Mouse (Mus musculus) small intestine, adult 2 months (tissue): ENCODE measurements around the gene Ccn2. TPM values are rescaled to one million over a fixed set of nuclear protein-coding genes. Genes with fewer than 3 reads are reported as not detected.

Experiments used
- H3K27ac ChIP-seq: fragments of 200-500 bp; 2 replicates; pipeline ENCODE4 v1.5.1; 2012; ENCODE audit warnings: low read depth, low read length, control low read depth, inconsistent platforms; ENCODE audit not compliant: insufficient read depth
- H3K27me3 ChIP-seq: fragments of 200-500 bp; 2 replicates; pipeline ENCODE4 v1.6.1; 2012; ENCODE audit warnings: mild to moderate bottlenecking, moderate library complexity, low read length, inconsistent platforms; ENCODE audit not compliant: control insufficient read depth, insufficient read depth
- H3K36me3 ChIP-seq: fragments of 200-500 bp; 2 replicates; pipeline ENCODE4 v1.6.1; 2012; ENCODE audit warnings: mild to moderate bottlenecking, low read length, control low read depth, inconsistent platforms; ENCODE audit not compliant: control insufficient read depth, insufficient read depth
- H3K4me1 ChIP-seq: fragments of 200-500 bp; 2 replicates; pipeline ENCODE4 v1.6.1; 2012; ENCODE audit warnings: low read length, inconsistent platforms, mixed read lengths; ENCODE audit not compliant: control insufficient read depth, insufficient read depth, insufficient read length
- H3K4me3 ChIP-seq: fragments of 200-500 bp; 2 replicates; pipeline ENCODE4 v1.5.1; 2012; ENCODE audit warnings: low read depth, mild to moderate bottlenecking, control low read depth, inconsistent platforms, low read length, moderate library complexity
- CTCF ChIP-seq: fragments of 200-500 bp; IDR thresholded peaks from 2 replicates; pipeline ENCODE4 v1.5.1; 2012; ENCODE audit warnings: low read depth, mild to moderate bottlenecking, control low read depth, inconsistent platforms, low read length, moderate library complexity, mixed read lengths; ENCODE audit not compliant: insufficient replicate concordance, insufficient read length; ENCODE audit errors: extremely low read depth
- POLR2A ChIP-seq: fragments of 200-500 bp; IDR thresholded peaks from 2 replicates; pipeline ENCODE4 v1.6.1; 2012; ENCODE audit warnings: low read depth, mild to moderate bottlenecking, control low read depth, inconsistent platforms, low read length, moderate library complexity
- WGBS: fragments of 180-500 bp; shearing (Covaris S2); methylation state at CpG from one replicate; pipeline ENCODE4 v1.1.7; 2018; 5-methylcytosine and 5-hydroxymethylcytosine counted together
- polyA plus RNA-seq: library from polyadenylated mRNA; depleted of rRNA; stranded (reverse); fragments of >200 nt; gene quantifications from 2 replicates; pipeline ENCODE4 v1.2.3, GENCODE M21; 2012

The Ccn2 gene
- polyA plus RNA-seq, 1 experiment, result 19.5 TPM

GRCm38 (mm10) chr10:24592318-24592717, 2.9 kb upstream of the Ccn2 start:
- Histone ChIP-seq H3K4me1 (peaks cover 5% of the 10 kb centered on the region), H3K27ac (no peak overlapping the region), H3K27me3 (peaks cover 4% of the 10 kb centered on the region; the same call in 1 of the 2 replicates), H3K4me3 (no peak overlapping the region), H3K36me3 (no peaks in the 10 kb centered on the region)
- WGBS, result 12% methylated on average over 2 of the region's 2 CpGs
- TF ChIP-seq CTCF (no peak), POLR2A (no peak)

DNA sequence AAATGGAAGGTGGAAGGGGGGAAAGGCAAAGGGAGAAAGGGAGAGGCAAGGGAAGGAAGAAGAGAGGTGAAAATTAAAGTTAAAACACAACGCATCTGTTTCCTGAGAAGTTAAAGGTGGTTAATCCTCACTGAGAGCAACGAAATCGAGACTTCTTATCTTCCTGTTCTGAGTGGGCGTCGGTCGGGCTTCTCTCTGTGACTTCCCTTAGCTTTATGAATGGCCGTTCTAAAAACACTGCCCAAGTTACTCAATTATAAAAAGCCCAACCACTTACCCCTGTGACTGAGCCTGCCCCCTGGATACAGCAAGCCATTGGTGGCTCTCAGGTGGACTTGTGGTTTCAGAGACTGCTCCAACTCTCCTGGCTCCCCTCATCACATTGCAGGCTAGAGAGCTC, 2.3 kb upstream of the Ccn2 start:
- H3K27me3 ChIP-seq, result peaks cover 4% of the 10 kb centered on the region; the same call in 1 of the 2 replicates
- H3K36me3 ChIP-seq, result no peaks in the 10 kb centered on the region
- H3K4me1 ChIP-seq, result peaks cover 5% of the 10 kb centered on the region
- 41% methylated on average over 7 of the region's 7 CpGs for WGBS
- H3K4me3 ChIP-seq, result no peak overlapping the region
- no peak overlapping the region for H3K27ac ChIP-seq
- TF ChIP-seq POLR2A (no peak), CTCF (no peak)

- WGBS, result 87% methylated on average over 4 of the region's 4 CpGs
- Histone ChIP-seq H3K4me1 (peaks cover 5% of the 10 kb centered on the region), H3K36me3 (no peaks in the 10 kb centered on the region), H3K27ac (no peak overlapping the region), H3K4me3 (no peak overlapping the region), H3K27me3 (peaks cover 4% of the 10 kb centered on the region; the same call in 1 of the 2 replicates)
- TF ChIP-seq CTCF, result no peak
- no peak for TF ChIP-seq POLR2A
These were observed 1.7 kb upstream of the Ccn2 start for GRCm38 (mm10) chr10:24593556-24593955.

DNA sequence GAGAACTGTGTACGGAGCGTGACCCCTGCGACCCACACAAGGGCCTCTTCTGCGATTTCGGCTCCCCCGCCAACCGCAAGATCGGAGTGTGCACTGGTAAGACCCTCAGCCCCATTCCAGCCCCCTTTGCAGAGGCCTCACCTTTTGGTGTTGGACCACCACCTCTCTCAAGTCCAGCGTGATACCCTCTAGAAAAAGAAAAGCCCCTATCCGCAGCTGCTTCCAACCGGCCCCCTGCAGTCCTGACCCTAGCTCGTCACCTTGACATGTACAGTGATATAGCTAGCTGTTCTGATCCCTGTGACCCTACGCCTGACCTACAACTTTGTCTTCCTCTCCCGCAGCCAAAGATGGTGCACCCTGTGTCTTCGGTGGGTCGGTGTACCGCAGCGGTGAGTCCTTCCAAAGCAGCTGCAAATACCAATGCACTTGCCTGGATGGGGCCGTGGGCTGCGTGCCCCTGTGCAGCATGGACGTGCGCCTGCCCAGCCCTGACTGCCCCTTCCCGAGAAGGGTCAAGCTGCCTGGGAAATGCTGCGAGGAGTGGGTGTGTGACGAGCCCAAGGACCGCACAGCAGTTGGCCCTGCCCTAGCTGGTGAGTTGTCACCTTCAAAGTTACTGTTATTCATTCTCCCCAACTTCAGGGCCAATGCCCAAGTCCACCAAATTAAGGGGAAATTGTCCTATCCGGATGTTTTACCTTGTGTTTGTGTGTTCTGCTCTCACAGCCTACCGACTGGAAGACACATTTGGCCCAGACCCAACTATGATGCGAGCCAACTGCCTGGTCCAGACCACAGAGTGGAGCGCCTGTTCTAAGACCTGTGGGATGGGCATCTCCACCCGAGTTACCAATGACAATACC, 994 bp downstream of the Ccn2 start:
- H3K36me3 ChIP-seq, result no peaks in the 10 kb centered on the region
- H3K4me3 ChIP-seq, result peak overlapping the region; percentile 72
- H3K27me3 ChIP-seq, result peaks cover 4% of the 10 kb centered on the region; the same call in 1 of the 2 replicates
- TF ChIP-seq POLR2A (no peak), CTCF (no peak)
- H3K27ac ChIP-seq, result peak overlapping the region; percentile 42
- peaks cover 5% of the 10 kb centered on the region for H3K4me1 ChIP-seq
- 50% methylated on average over 31 of the region's 31 CpGs for WGBS

- Histone ChIP-seq H3K27ac (peak overlapping the region; percentile 42), H3K36me3 (no peaks in the 10 kb centered on the region), H3K4me1 (peaks cover 5% of the 10 kb centered on the region), H3K4me3 (peak overlapping the region; percentile 72), H3K27me3 (peaks cover 4% of the 10 kb centered on the region; the same call in 1 of the 2 replicates)
- TF ChIP-seq POLR2A (no peak), CTCF (no peak)
- WGBS, result 74% methylated on average over 7 of the region's 7 CpGs
These were observed 1.7 kb downstream of the Ccn2 start for GRCm38 (mm10) chr10:24596869-24597339.

GRCm38 (mm10) chr10:24597789-24598188, 2.5 kb downstream of the Ccn2 start:
- peaks cover 4% of the 10 kb centered on the region; the same call in 1 of the 2 replicates for H3K27me3 ChIP-seq
- 77% methylated on average over 4 of the region's 4 CpGs for WGBS
- no peaks in the 10 kb centered on the region for H3K36me3 ChIP-seq
- TF ChIP-seq POLR2A (no peak), CTCF (no peak)
- H3K27ac ChIP-seq, result no peak overlapping the region
- peaks cover 3% of the 10 kb centered on the region; the same call in 1 of the 2 replicates for H3K4me1 ChIP-seq
- H3K4me3 ChIP-seq, result no peak overlapping the region

GRCm38 (mm10) chr10:24598693-24599092, 3.5 kb downstream of the Ccn2 start:
- Histone ChIP-seq H3K27me3 (peaks cover 4% of the 10 kb centered on the region; the same call in 1 of the 2 replicates), H3K4me3 (no peak overlapping the region), H3K27ac (no peak overlapping the region), H3K36me3 (no peaks in the 10 kb centered on the region), H3K4me1 (peaks cover 3% of the 10 kb centered on the region; the same call in 1 of the 2 replicates)
- 67% methylated on average over 6 of the region's 6 CpGs for WGBS
- TF ChIP-seq CTCF (no peak), POLR2A (no peak)
